Mouse (Mus musculus) adrenal gland, postnatal 36 days (tissue): ENCODE results near the gene Krt33a. TPM values are rescaled to one million over a fixed set of nuclear protein-coding genes. Genes with fewer than 3 reads are reported as not detected.

Experiments used
- DNase-seq, 2 experiments: peaks; one replicate each; pipeline ENCODE4 v3.0.0; 2021; ENCODE audit warnings: mixed read lengths in 1 of 2
- long read RNA-seq, 2 experiments: library from polyadenylated mRNA; stranded (forward); transcript quantifications; one replicate each; pipeline ENCODE4 v2.0.0; 2021; ENCODE audit warnings: borderline sequencing depth in 2 of 2
- total RNA-seq, 2 experiments: library from RNA; stranded (reverse); gene quantifications; 2 replicates each; pipeline ENCODE4 v1.2.3; 2021

Krt33a gene
- total RNA-seq, result not detected
- long read RNA-seq, experiment 1, result 0 reads
- long read RNA-seq, experiment 2, result 0 reads

DNA sequence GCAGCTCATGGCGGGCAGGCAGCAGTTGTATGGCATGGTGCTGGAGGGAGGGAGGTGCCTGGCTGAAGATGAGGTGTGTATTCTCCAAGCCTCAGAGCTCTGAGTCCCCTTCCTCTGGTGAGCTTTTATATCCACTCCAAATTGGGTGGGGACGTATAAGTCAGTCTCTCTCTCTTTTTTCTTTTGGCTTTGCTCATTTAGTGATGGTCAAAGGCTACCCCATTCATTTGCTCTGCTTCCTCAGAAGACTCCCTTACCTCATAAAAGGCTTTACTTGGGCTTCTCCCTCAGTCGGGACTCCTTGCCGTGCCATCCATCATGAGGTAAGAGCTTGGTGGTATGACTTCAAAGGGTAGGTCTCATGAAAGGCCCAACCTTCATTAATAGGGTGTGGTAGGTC lies at the start of gene Krt33a:
Gene Krt33a, minus strand, starts transcription at position 101 of the 400 bp plus-strand sequence.
- no peak for DNase-seq

DNA sequence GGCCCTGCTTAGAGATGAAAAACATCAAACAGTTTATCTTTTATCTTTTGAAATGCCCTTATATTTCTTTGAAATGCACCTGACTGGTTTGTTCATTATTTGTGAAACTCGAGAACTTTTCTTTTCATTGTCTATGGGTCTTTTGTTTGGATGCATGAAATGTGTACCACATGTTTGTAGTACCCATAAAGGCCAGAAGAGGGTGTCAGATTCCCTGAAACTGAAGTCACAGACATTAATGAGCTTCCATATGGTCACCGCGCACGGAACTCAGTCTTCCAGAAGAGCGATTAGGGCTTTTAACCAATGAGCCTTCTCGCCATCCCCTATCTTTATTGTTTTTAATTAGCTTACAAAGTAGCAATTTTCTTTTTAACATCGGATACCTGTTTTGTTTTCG lies 42.9 kb upstream of the Krt33a start:
- DNase-seq, result no peak

DNA sequence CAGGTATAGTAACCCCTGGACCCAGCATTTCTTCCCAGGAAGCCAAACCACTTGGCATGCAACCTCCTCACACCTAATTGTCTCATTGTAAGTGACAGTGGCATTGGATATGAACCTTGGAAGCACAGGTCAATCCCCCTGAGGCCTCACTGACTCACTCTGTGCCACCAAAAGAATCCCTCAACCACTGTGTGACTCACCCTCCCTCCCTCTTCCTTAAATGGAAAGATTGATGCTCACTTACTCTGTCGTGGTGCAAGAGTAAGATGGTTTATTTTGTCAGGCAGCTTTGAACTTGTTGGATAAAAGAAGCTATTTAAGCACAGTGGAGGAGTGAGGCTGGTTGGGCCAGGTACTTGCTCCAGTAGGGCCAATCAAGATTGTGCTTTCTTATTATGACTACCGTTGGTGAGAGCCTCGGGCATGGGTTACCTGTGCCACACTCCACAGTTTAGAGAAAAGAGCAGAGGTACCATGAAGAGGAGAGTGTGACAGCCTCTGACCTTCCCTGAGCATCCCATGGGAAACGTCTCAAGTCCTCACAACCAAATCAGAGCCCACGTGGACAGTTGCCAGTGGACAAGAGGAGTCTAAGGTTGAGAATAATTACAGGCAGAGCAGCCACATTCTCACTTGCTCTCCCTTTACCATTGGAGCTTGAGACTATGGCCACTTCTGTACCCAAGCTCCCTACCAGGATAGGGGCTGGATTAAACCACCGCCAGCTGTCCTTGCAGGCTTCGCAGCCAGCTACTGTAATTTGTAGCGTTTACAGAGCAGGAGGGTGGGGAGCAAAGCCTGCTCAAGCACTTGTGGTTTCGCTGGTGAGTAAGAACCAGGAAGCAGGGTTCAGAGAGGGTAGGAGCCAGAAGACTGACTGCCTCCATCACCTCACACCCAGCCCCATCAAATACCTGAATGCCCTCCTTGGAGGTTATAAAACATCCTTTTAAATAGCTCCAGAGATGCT lies 40.0 kb upstream of the Krt33a start:
- DNase-seq, result peak; percentile 1 to 26

DNA sequence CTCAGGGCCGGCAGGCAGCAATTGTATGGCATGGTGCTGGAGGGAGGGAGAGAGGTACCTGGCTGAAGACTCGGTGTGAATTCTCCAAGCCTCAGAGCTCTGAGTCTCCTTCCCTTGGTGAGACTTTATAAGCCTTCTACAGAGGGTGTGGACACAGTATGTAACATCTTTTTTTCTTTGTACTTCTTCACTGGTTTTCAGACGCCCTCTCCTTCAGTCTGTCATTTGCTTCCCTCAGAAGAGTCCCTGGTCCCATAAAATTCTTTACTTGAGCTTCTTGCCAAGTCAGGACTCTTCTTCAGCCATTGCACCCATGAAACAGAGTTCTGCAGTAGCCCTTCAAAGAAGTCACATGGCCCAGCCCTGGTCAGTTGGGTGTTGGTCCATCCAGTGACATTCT lies 34.4 kb upstream of the Krt33a start, which contains the start of gene Krt31:
Gene Krt31, minus strand, starts transcription at position 101 of the 400 bp plus-strand sequence.
- no peak for DNase-seq

DNA sequence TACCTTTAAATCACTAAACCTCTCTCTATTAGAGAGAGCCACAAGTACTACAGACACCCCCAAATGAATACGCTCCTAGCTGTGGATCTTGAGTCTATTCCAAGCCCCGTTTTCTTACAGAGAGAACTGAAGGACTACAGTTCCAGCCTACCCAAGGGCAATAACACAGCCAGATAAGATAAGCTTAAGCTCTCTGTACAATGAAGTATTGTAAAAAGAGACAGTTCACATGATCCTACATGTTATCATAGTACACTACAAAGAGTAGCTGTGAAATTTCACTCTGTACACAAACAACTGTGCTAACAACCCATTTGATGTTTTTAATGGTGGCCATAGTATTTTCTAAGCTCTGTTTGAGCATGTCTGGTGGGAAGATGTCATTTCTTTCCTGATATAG lies 31.2 kb upstream of the Krt33a start:
- no peak for DNase-seq

DNA sequence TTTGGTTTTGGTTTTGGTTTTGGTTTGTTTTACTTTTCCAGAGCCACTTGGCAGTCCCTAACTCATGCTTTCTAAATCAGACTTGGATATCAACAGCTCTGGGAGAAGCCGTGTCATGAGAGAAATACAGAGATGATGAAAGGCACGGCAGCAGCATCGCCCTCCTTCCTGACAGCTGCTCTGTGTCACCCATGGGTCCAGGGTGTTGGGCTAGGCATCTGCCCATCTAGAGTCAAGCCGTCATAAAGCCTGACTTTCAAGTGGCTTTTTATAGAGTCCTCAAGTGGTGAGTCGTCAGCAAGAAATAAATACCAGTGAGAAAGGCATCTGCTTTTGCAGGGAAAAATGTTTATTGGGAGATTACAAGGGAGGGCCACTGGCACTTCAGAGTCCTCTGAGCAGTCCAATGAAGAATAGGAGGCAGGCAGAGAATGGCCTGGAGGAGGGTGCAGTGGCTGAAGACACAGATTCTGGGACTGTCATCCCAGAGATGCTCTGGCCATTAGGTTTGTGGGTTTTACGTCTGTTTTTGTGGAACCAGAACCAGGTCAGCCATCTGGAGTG lies 30.4 kb upstream of the Krt33a start:
- no peak for DNase-seq

DNA sequence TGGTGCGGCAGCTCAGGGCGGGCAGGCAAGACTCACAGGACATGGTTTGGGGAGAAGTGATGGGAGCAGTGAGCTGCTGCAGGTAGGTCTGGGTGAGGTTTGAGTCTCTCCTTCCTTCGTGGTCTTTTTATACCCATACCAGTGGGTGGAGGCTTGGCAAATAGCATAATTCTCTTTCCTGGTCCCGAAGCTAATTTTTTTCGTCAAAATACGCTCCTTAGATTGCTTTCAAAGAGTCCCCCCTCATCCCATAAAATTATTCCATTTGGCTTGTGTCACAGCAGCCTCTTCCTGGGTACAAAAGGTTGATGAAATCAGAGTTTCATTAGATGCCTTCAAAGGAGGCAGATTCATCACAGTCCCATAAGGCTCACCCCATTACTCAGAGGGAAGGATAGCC lies 25.4 kb upstream of the Krt33a start, which contains the start of gene Krt34:
Gene Krt34, minus strand, starts transcription at position 101 of the 400 bp plus-strand sequence.
- DNase-seq, result no peak

DNA sequence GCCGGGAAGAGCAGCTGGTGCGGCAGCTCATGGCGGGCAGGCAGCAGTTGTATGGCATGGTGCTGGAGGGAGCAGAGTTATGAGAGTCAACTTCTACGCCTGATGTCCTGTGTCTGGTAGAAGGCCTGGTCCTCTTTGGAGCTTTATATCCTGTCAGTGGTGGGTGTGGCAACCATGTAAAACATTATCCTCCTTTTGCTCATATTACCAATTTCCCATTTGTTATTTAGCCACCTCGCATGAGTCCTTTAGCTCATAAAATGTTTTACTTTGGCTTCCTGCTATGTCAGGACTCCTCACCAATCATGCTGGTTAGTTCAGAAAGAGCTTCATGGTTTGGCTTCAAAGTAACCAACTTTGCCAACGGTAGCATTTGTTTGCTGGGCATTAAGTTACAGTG lies 13.8 kb upstream of the Krt33a start, which contains the start of gene Krt33b:
Gene Krt33b, minus strand, starts transcription at position 101 of the 400 bp plus-strand sequence.
- DNase-seq, result no peak

DNA sequence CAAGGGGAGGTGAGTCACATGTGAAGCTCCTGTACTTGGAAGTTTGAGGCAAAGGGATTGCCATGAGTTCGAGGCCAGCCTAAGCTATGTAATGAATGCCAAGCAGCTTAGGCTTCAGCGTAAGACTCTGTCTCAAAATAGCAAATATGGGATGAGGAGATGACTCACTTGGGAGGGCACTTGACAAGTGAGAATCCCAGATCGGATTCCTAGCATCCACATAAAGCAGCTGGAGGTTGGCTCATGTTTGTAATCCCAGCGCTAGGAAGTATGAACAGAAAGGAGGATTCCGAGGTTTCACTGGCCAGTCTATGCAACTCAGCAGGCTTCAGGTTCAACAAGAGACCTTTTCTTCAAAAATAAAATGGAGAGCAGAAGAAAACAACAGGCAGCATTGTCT lies 5.4 kb upstream of the Krt33a start:
- no peak for DNase-seq

DNA sequence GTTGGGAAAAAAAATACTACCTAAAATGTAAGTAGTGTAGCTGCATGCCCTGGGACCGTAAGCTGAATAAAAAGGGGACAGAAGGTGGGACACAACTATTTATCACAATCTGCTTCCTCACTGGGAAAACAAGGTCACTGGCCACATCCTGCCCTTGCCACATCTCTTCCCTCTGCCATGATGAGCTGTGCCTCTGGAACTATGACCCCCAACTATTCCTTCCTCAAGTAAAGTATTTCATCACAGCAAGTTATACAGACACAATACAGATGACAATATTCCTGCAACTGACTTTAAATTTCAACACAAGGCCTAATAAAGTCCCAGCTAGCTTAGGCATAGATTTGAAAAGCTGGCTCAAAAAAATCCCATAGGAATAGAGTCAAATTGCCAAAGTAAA lies 3.5 kb upstream of the Krt33a start:
- DNase-seq, result no peak

DNA sequence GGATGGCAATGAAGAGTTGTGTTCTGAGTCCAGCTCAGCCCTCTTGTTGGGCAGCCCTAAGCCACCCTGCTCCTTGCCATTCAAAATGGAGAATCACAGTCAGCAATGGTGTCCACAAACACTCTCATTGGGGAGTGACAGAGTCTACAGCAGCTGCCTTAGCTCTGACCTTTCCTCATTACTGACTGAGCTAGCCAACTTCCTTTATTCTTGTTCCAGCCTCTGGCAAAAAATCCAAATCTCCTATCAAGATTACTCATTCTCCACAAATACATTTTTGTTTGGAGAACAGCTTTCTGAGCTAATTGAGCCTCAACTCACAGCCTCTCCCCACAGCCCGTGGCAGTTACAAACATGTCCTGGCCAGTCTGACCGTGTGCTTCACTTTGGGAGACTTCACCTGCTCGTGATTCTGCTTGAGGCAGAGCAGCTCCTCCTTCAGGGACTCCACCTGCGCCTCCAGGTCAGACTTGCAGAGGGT lies 2.3 kb downstream of the Krt33a start:
- DNase-seq, result no peak

DNA sequence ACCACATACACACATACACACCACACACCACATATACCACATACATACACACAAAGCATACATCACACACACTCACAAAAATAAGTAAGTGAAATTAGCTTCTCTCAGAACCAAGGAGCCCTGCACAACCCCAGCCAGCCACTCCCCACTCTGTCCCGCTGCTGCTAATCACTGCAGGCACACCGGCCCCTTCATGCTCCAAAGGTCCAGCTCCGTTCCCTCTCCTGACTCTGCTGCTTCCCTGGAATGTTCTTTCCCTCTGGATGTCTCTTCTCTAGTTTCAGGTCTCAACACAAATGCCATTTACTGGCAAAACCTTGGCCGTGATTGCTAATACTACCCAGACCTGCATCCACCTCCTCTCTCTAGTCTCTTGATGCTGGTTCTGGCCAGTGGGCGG lies 5.3 kb downstream of the Krt33a start:
- no peak for DNase-seq

DNA sequence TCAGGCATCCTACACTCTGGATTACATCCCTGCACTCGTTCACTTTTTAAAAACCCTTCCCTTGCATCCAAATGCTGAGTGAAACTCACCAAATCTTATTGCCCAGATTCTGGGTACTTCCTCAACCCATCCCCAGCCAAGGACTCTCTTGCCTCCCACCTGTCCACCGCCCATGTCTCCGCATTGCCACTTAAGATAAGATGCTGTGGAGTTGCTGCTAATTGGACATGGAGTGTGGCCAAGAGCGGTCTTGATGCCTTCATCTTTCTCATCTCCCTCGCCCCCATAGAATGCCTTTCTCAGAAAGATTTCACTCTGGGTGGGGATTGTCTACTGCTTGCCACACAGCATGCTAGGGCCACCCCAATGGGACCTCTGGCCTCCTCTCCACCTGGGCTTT lies 7.7 kb downstream of the Krt33a start:
- no peak for DNase-seq

DNA sequence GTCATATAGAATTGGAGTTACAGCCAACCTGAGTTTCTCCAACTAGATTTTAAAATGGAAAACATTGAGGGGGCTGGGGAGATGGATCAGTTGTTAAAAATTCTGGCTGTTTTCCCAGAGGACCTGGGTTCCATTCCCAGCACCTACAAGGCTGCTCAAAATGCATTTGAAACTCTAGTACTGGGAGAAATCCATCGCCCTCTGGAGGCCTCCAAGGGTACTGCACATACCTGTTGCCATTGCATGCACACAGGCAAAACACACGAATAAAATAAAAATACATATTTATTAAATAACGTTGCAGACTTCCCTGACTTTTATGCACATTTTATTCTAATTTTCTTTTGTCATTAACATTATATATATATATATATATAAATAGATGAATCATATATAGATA lies 9.4 kb downstream of the Krt33a start:
- DNase-seq, result no peak

DNA sequence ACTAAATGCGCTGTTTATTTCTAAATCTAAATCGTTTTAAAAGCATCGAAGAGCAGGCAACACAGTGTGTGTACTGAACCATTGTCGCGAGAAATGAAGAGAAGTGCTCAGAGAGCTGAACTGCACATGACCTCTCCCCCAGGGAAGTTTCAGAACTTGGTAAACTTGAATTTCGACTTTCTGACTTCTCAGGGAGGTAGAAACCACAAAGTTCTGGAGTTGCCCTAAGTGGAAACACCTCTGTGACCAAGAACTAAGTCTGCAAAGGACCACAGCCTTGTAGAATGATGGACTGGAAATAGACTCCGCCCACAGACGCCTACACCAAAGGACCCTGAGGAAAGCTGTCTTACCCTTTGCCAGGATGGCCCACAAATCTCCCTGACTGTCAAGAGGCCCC lies 10.1 kb downstream of the Krt33a start:
- DNase-seq, result no peak

DNA sequence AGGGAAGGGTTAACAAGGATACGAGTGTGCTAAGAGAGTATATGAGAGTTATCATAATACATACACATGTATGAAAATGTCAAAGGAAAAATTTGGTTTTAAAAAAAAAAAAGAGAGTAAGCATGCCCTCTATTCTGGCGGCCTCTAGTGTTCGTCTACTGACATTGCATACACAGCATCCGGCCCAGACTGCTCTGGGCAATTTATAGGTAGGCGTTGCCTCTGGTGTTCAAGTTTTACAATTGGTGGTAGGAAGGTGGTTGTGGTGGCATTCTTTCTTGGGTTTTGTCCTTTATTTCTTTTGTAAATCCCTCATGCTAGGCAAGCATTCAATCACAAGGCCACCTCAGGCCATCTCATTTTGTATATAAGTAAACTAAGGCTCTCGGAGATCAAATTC lies 11.2 kb downstream of the Krt33a start:
- peak; percentile 25 to 53 for DNase-seq

DNA sequence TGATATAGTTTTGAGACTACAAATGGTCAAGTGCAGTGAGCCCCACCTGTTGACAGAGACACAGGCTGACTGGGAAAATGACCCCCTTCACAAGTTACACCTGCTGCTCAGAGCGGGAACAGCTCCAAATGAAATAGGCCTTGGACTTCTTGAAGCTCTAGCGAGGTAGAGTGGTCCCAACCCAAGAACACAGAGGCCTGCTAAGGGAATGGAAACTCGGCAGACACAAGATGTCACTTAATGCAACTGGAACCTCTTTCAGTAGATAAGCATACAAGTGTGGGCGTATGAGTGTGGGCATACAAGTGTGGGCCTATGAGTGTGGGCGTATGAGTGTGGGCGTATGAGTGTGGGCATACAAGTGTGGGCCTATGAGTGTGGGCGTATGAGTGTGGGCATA lies 16.9 kb downstream of the Krt33a start:
- DNase-seq, result no peak

DNA sequence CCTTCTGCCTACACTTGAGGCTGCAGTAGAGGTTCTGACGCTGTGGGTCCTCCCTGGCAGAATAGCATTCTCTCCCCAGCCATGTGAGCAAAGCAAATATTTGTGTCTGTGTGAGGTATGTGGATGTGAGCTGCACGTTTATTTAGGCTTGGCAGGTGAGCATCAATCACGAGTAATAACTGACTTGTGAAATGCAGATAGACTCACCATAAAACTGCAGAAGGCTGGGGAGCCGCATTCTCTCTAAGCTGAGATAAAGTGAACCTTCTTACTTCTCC lies 21.7 kb downstream of the Krt33a start:
- DNase-seq, result no peak

DNA sequence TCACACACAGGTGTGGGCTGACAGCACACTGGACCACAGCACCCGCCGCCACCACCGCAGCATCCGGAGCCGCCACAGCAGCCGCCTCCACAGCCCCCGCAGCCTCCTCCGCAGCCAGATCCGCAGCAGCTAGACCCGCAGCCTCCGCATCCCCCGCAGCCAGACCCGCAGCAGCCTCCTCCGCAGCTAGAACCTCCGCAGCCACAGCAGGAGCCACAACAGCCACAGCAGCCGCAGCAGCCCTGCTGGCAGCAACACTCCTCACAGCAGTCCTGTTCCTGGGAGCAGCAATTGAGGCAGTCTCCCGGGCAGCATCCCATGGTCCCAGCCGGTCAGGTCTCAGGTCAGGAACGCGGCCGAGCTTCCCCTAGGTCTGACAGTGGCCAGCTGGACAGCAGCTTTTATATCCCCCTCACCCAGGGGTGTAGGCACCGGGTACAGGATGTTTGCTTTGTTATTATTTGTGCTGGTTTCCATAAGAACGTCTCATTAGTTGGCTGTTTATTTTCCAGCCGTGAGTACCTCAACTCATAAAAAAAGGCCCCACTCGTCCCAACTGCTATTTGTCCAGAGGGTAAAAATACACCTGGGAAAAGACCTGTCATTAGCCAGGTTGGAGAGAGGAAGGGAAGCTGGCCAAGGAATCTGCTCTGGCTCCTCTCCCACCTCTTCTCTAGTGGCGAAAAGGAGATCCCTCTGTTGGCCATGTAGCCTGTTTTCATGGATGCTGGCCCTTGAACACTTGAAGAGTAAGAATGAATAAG lies 22.2 kb downstream of the Krt33a start, which contains the start of gene Krtap17-1:
Gene Krtap17-1, minus strand, starts transcription at position 375 of the 764 bp plus-strand sequence.
- no peak for DNase-seq

DNA sequence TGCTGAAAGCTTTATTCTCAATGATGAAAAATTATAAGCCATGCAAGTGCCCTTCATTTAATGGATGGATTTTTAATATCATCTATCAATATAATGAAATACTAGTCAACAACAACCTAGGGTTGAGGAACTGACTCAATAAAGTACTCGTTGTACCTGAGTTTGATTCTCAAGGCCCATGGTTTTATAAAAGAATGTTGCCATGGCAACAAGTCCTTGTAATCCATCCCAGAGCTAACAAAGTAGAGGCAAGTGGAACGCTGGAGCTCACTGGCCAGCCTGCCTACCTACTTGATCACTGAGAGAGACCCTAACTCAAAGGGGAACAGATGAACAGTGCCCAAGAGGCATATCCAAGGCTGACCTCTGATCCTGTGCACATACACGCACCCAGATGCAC lies 25.4 kb downstream of the Krt33a start:
- DNase-seq, result no peak

DNA sequence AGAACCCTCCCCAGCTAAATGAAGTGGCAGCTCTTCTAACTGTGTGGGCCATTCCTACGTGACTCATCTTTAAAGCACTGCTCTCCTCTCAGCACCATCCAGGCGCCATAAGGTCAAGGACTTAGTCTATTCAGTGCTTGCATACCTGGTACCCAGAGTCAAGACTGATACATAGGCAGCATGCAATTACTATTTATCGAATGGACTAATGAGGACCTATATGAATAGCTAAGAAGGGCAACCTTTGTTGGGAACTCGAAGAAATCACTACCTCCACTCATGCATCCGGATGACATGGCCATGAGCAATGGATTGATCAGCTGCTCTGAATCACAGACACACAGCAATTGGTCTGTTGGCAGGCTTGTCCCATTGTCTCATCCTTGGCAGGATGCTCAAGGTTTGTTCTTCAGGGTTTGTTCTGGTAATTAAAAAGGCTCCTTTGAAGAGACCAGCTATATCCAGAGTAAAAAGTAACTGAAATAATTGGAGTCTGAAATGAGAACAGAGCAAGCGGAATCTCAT lies 26.1 kb downstream of the Krt33a start:
- peak; percentile 50 to 68 for DNase-seq

DNA sequence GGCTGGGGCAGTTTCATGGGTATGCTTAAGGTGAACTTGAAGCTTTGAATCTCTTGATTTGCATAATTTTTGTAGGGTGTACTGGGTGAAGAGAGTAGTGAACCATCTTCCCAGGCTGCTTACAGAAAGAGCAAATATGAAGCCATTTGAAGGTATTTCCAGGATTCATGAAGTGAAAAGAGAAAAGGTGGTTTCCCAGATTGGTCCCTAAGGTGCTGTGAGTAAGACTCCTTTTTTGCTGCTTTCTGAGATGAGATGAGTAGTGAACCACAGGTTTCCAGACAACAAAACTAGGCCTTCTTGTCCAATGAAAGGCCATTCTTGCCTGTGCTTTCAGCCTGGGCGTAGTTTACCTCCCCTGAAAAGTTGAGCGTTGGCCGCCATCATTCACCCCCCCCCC lies 27.5 kb downstream of the Krt33a start:
- DNase-seq, result no peak
